ENCODE assay signal across 21 mouse cellular contexts in genomic region chrX:140838077-140838476, GRCm38 (mm10). TPM values are rescaled to one million over a fixed set of nuclear protein-coding genes. Genes with fewer than 3 reads are reported as not detected.
DNase-seq lines count a peak whose midpoint lies in the region; ATAC-seq lines count a peak whose summit lies in the region.
"Had no signal": no experiment of that assay in that cellular context is flagged by ENCODE, and none has a peak within 500 bp of the region (broad histone marks: within the 10 kb centered on the region; RNA-seq: fewer than 3 reads in every experiment).

No protein-coding gene starts in this region.

- DNase-seq in 3134 (ENCODE audit: extremely low read depth, insufficient read length, low spot score) (peak; percentile 61), NIH3T3 (ENCODE audit: low read depth) (peak; percentile 35)
- DNase-seq in brain, adult 2 months (ENCODE audit: low read depth, low spot score): peak; percentile 1
- no peak for DNase-seq in urinary bladder, postnatal 36 days (ENCODE audit: low spot score in 2 of 2)
- DNase-seq in testis, postnatal 14 days (ENCODE audit: low spot score): no peak
- DNase-seq: adrenal gland, adult 2 months; adrenal gland, postnatal 25 days; cerebellum, adult 11 months; cerebellum, adult 2 months; cerebellum, adult 9-11 months; cerebellum, postnatal 25 days; gastrocnemius, postnatal 25 days; heart, adult 18-20 months; heart, postnatal 10 days had no signal

- ATAC-seq in megakaryocyte progenitor cell, adult 5-6 weeks (replicated peaks; ENCODE audit: poor library complexity): no peak
- ATAC-seq: forebrain, embryonic 15.5 days; intestine, postnatal 0 days; Patski had no signal

RNA-seq across cellular contexts. Expression of gene Tex13b, which starts 24.8 kb away (rescaled TPM):
- not detected in 2 replicates for total RNA-seq in megakaryocyte progenitor cell, adult 5-6 weeks (2015)
- not detected in 2 replicates for total RNA-seq in megakaryocyte progenitor cell, adult 5-6 weeks (2017)
- total RNA-seq: adrenal gland, adult 2 months; adrenal gland, postnatal 25 days; common myeloid progenitor, adult 5-6 weeks; gastrocnemius, adult 8-10 months; gastrocnemius, postnatal 25 days; heart, adult 18-20 months; heart, postnatal 10 days; hematopoietic stem cell, adult 5-6 weeks had no signal

Comparison
In these comparisons a context has a peak if more than half of its experiments do, and no peak if none do; other contexts are left out.
1. DNase-seq: peak in 3134 (single experiment), NIH3T3 (single experiment) and brain, adult 2 months (single experiment); none in urinary bladder, postnatal 36 days (0 of 2) and testis, postnatal 14 days (single experiment).